Mouse (Mus musculus): ENCODE results near the gene Ctbp1.

Gene Ctbp1

DNA sequence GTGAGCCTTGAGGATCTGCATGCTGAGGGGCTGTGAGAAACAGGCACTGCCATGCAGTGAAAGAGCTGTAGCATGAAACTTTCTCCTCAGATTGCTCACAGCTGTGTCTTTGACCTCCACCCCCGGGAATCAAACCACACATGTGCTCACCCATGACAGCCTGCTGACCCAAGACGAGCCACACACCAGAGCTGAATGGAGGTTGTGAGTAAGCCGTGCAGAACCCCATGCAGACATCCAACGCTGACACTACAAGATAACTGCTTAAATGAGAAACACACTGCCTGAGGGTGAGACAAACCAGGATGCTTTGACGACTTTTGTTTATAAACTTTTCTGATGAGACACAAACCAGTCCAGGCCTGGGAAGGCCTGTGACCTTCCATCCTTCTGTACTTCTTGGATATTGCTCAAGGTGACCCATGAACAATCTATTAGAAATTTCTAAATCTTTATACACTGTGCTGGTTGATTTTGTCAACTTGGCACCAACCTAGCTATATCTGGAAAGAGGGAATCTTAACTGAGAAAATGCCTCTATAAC lies 30.3 kb downstream of the Ctbp1 start:
- DNase-seq (ENCODE audit: low spot score): no peak

- no peak for DNase-seq (ENCODE audit: low spot score)
Observed at GRCm38 (mm10) chr5:33239934-33240333, 34.9 kb downstream of the Ctbp1 start.

- no peak for DNase-seq (ENCODE audit: low spot score)
Observed at GRCm38 (mm10) chr5:33239111-33239714, 35.6 kb downstream of the Ctbp1 start.

DNA sequence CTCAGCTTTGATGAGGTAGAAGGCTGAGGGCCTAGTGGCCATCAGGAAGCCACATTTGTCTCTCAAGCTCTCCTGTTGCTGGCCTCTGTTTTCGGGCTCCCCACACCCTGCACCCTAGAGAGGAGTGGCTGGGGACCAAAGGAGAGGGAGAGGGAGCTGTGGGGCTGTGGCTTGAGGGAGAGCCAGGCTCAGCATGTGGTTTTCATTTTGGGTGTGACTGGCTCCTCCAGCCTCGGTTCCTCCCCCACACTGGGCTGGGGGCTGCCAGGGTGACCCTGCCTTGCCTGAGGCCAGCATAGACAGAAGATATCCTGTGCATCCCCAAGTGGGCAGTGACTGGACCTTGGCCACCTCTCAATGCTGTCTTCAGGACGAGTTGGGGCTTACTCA lies 36.5 kb downstream of the Ctbp1 start:
- DNase-seq (ENCODE audit: low spot score): no peak

DNA sequence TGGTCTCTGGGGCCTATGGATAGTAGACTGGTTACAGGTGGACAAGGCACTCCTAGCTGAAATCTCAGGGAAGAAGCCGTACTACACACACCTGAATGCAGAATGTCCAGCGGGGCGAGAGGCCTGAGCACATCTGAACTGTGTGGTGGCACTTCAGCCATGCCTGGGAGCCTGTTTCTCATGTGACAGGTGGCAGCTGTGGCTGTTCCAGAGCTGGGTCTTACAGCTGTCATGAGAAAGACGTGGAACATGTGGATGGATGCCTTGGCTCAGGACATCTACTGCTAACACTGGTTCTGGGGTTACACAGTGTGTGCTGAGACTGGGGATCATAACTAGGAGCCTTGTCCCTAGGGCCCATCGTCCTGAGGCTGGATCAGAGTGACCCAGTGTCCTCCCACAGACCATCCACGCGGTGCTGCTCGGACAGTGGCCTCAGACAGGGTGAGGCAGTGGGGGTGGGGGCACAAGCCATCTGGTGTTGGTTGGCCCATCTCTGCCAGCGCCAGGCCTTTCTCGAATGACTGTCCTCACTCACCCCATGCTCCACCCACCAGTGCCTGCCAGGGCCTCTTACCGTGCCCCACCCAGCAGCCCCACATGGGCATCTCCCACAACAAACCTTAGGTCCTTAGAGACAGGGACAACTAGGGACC lies 37.1 kb downstream of the Ctbp1 start:
- no peak for DNase-seq (ENCODE audit: low spot score)

GRCm38 (mm10) chr5:33234391-33235031 lies 40.3 kb downstream of the Ctbp1 start:
- DNase-seq (ENCODE audit: low spot score): peak; percentile 43

- DNase-seq (ENCODE audit: low spot score): no peak
Observed at GRCm38 (mm10) chr5:33232791-33233190, 42.0 kb downstream of the Ctbp1 start.

- no peak for DNase-seq (ENCODE audit: low spot score)
Observed at GRCm38 (mm10) chr5:33230285-33230684, 44.5 kb downstream of the Ctbp1 start.

GRCm38 (mm10) chr5:33228428-33228827 lies 46.4 kb downstream of the Ctbp1 start:
- DNase-seq (ENCODE audit: low spot score): no peak

DNA sequence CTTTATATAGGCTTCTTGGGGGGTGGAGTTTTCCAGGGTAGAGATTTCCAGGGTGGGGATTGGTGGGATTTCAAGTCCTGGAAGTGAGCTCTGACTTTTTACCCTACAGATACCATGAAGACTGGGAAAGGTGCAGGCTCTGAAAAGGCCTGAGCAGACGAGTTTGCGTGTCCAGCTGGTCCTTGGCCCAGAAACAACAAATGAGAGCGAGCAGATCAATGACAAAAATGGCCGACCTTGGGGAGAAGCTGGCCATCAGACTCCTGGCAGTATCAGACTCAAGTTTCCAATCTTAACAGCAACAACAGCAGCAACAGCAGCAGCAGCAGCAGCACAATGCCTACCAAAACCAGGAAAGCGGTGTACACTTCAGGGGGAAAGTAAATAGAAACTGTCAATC lies 49.1 kb downstream of the Ctbp1 start:
- no peak for DNase-seq (ENCODE audit: low spot score)

DNA sequence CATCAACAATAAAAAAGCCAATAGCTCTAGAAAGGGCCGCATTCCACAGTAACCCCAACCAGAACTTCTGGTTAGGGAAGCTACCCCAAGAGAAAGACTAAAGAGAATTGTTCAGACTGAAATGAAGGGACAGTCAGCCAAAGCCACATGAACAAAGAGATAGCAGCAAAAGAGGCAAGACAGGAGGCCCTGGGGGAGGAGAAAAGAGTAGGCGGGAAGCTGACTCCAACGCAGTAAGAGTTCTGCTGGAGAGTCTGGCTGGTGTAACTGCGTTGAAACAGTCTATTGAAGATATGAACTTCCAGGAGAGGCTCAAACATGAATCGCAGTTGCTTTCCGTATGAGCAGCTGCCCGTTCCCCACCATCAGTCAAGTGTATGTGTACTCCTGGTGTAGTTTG lies 50.3 kb downstream of the Ctbp1 start:
- DNase-seq (ENCODE audit: low spot score): no peak

- DNase-seq (ENCODE audit: low spot score): peak; percentile 24
Observed at GRCm38 (mm10) chr5:33222841-33223744, 51.7 kb downstream of the Ctbp1 start.

GRCm38 (mm10) chr5:33222389-33222788 lies 52.4 kb downstream of the Ctbp1 start:
- DNase-seq (ENCODE audit: low spot score): peak; percentile 57

DNA sequence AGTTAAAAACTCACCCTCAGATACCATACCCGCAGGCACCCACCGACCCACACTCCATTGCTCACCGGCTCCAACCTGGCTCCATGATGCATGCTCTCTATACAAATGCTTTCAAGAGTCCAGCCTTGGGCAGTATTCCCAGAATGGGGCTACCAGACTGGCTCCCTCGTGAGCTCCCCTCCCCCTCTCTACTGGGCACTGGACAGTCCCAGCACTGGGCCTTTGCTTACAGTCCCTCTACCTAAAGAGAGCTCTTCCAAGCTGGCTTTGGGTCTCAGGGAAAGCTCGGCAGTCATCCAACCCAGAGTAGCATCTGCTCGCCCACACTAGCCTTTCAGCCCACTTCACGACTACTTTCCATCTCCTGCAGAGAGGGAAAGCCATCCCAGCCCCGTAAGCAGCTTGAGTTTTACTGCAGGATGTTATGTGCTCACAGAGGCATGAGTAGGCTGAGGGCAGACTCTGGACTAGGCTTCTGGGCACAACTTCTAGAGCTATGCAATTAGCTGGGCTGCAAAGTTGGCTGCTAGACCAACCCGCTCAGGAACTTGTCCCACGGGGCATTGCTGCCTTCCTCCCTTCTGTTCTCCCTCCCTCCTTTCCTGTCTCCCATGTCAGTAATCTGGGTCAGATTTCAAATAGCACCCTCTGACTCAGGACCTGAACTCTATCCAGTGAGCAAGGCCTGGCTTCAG lies 54.3 kb downstream of the Ctbp1 start:
- no peak for DNase-seq (ENCODE audit: low spot score)

GRCm38 (mm10) chr5:33219831-33220230 lies 55.0 kb downstream of the Ctbp1 start:
- no peak for DNase-seq (ENCODE audit: low spot score)

- no peak for DNase-seq (ENCODE audit: low spot score)
Observed at GRCm38 (mm10) chr5:33218746-33219449, 55.9 kb downstream of the Ctbp1 start.

DNA sequence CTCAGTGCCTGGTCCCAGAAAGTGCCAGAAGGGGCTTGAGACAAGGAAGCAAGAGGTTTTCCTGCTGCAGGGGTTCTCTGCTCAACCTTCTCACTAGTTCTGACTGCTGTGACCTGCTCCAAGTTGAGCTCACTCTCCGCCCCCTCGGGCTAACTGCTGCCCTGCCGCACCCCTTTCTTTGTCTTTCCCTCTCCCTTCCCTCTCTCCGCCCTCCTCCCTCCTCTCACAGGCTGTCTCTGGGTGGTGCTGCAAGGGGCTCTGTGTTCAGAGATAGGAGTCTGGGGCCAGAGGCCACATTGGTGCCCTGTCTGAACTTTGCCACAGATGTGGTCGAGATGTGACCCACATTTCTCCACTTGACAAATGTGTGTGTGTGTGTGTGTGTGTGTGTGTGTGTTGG lies 56.7 kb downstream of the Ctbp1 start, which contains the start of gene Spon2:
Gene Spon2 (minus strand): TSS at position 375 of the 400 bp plus-strand sequence.
- peak; percentile 70 for DNase-seq (ENCODE audit: low spot score)

DNA sequence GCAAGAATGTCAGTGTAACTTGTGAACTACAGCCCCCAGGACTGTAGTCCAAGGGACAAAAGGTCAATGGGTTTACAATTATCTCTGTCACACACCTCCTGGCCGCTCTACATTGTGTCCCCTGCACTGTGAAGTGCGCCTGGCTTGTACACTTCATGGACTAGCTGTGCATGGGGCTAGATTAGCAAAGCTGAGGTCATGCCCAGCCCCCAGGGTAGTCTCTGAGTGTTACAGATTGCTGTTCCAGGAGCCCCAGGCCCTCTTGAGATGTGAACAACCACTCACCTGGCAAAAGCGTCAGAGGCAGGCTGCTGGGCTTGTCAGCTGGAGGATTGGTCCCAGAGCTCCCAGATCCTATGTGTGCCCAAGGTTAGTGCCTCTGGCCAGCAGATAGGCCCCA lies 57.1 kb downstream of the Ctbp1 start:
- DNase-seq (ENCODE audit: low spot score): no peak

GRCm38 (mm10) chr5:33214723-33215122 lies 60.1 kb downstream of the Ctbp1 start:
- no peak for DNase-seq (ENCODE audit: low spot score)

GRCm38 (mm10) chr5:33211254-33211653 lies 63.5 kb downstream of the Ctbp1 start:
- no peak for DNase-seq (ENCODE audit: low spot score)

GRCm38 (mm10) chr5:33210515-33210914 lies 64.3 kb downstream of the Ctbp1 start:
- no peak for DNase-seq (ENCODE audit: low spot score)
